Mouse (Mus musculus) inflammation-experienced regulatory T-cells (primary cell): ENCODE results near the gene Cars2. TPM values are rescaled to one million over a fixed set of nuclear protein-coding genes. Genes with fewer than 3 reads are reported as not detected.

Experiments
- polyA plus RNA-seq, 2 experiments: library from polyadenylated mRNA; unstranded; fragments of 100-300 nt; shearing (Covaris generic); gene quantifications; one replicate each; pipeline ENCODE4 v1.2.1; 2017

The Cars2 gene
- polyA plus RNA-seq, result 10 to 100 TPM; 34.4 to 44.0 TPM

GRCm38 (mm10) chr8:11550281-11550948 is at the start of gene Cars2:
Gene Cars2, minus strand, starts transcription at chr8:11550783.

GRCm38 (mm10) chr8:11554799-11555719 is 4.5 kb upstream of the Cars2 start, which contains the start of gene Ing1:
Gene Ing1, plus strand, starts transcription at chr8:11555571.

GRCm38 (mm10) chr8:11497017-11497990 is 53.3 kb downstream of the Cars2 start, which contains the start of gene Naxd:
Gene Naxd, plus strand, starts transcription at chr8:11497506.

GRCm38 (mm10) chr8:11477811-11478761 is 72.5 kb downstream of the Cars2 start, which contains the start of gene Rab20:
Gene Rab20, minus strand, starts transcription at chr8:11478710.

Other genes with a start within 250 kb of the Cars2 start
- under 1 TPM; 0.04 to 0.67 TPM for gene Col4a2, start 238.0 kb downstream of the Cars2 start, polyA plus RNA-seq
- 1 to 10 TPM in 1 of 2 experiments, under 1 TPM in 1; 0.13 to 2.9 TPM for gene Col4a1, start 238.0 kb downstream of the Cars2 start, polyA plus RNA-seq
- 10 to 100 TPM in 1 of 2 experiments, 1 to 10 TPM in 1; 8.4 to 17.0 TPM for gene Rab20, start 72.1 kb downstream of the Cars2 start, polyA plus RNA-seq
- 10 to 100 TPM; 52.1 to 64.5 TPM for gene Naxd, start 53.3 kb downstream of the Cars2 start, polyA plus RNA-seq
- 100 to 1,000 TPM in 1 of 2 experiments, 10 to 100 TPM in 1; 81.1 to 112 TPM for gene Ing1, start 4.8 kb upstream of the Cars2 start, polyA plus RNA-seq
- gene Ankrd10, start 85.0 kb upstream of the Cars2 start, polyA plus RNA-seq, result 100 to 1,000 TPM; 103 to 126 TPM
- under 1 TPM; 0.20 to 0.82 TPM for gene 1700016D06Rik, start 150.3 kb upstream of the Cars2 start, polyA plus RNA-seq
- 10 to 100 TPM; 14.7 to 15.1 TPM for gene Arhgef7, start 176.9 kb upstream of the Cars2 start, polyA plus RNA-seq